Mouse (Mus musculus): ENCODE results near the gene Agap2. TPM values are rescaled to one million over a fixed set of nuclear protein-coding genes. Genes with fewer than 3 reads are reported as not detected.

The Agap2 gene
- polyA plus RNA-seq, 1 experiment: 2.2 TPM

DNA sequence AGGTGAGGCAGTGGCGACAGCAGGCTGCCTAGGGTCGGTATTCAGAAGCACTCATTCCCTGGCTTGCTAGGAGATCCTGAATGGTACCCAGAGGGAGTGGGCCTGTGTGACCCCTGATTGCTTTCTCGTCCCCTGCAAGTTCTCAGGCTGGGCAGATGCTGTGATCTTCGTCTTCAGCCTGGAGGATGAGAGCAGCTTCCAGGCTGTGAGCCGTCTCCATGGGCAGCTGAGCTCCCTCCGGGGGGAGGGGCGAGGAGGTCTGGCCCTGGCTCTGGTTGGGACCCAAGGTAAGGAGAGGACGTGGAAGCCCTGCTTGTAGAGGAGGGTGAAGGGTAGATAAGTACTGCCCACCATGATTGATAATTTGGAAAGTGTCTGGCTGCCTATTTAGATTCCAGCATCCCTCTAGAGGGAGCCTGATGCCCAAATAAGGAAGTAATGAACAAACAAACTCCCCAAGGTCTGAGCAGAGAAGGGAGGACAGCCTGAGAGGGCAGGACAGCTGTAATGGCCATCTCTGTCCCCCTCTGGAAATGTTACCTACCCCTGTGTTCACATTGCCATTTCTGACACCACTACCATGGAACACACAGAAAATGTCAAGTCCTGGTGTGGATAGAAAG is 8.3 kb downstream of the Agap2 start:
- Histone ChIP-seq H3K4me1 (ENCODE audit: control insufficient read depth, insufficient read depth, low read length) (0 out of 2 replicates have a peak, but pooled peaks cover under 1% of the 10 kb centered on the region), H3K27ac (ENCODE audit: insufficient read depth, low read depth, low read length) (no peak overlapping the region), H3K4me3 (ENCODE audit: insufficient read depth, low read depth, low read length) (no peak overlapping the region), H3K27me3 (replicated peaks; ENCODE audit: control insufficient read depth, insufficient read depth, low read length) (peaks cover 5% of the 10 kb centered on the region), H3K36me3 (ENCODE audit: control insufficient read depth, insufficient read depth, low read length) (no peaks in the 10 kb centered on the region)
- TF ChIP-seq CTCF (conservative IDR thresholded peaks at IDR 0.05; ENCODE audit: insufficient read depth, insufficient read length, low read depth, low read length) (no peak), POLR2A (IDR thresholded peaks at IDR 0.05; ENCODE audit: low read depth, low read length) (no peak)
- DNase-seq: no peak
- 46% methylated on average over 8 of the region's 8 CpGs for WGBS

DNA sequence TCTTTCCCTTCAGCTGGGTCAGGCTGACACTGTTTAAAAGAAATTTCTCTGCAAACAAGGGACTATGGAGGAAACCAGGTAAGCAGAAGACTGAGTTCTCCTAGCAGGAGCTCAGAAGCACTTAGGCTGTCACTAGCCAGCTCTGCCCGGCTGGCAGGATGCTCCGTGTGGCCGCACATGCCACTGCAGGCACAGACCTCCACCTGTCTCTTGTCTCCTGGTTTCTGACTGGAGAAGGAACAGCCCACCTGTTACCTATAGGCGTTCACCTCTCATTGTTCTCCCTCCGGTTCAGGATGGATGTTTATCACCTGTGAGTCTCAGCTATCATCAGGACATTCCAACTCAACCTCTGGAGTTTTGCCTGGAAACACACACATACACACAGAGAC is 8.8 kb downstream of the Agap2 start:
- 40% methylated on average over 5 of the region's 5 CpGs for WGBS

DNA sequence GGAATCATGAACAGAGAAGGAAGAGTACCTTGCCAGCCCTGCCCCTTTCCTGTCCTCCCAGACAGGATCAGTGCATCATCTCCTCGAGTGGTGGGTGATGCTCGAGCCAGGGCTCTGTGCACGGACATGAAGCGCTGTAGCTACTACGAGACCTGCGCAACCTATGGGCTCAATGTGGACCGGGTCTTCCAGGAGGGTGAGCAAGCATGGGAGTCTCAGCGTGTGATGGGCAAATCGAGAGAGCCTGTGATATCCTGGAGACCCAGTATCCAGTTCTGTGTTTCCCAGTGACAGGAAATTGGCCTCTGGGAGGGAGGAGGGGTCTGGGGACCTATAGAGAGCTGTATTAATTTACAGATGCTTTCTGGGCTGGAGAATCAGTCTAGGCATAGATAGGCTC is 10.0 kb downstream of the Agap2 start:
- no peak overlapping the region for H3K27ac ChIP-seq (ENCODE audit: insufficient read depth, low read depth, low read length)
- no peak overlapping the region for H3K4me3 ChIP-seq (ENCODE audit: insufficient read depth, low read depth, low read length)
- H3K4me1 ChIP-seq (ENCODE audit: control insufficient read depth, insufficient read depth, low read length): no peaks in the 10 kb centered on the region
- H3K36me3 ChIP-seq (ENCODE audit: control insufficient read depth, insufficient read depth, low read length): no peaks in the 10 kb centered on the region
- no peak for TF ChIP-seq CTCF (conservative IDR thresholded peaks at IDR 0.05; ENCODE audit: insufficient read depth, insufficient read length, low read depth, low read length)
- no peak for TF ChIP-seq POLR2A (IDR thresholded peaks at IDR 0.05; ENCODE audit: low read depth, low read length)
- no peak for DNase-seq
- 77% methylated on average over 9 of the region's 9 CpGs for WGBS
- H3K27me3 ChIP-seq (replicated peaks; ENCODE audit: control insufficient read depth, insufficient read depth, low read length): peaks cover 1% of the 10 kb centered on the region; the same call in 1 of the 2 replicates

More for the DNA sequence above, 8.8 kb downstream of the Agap2 start:
- TF ChIP-seq POLR2A (IDR thresholded peaks at IDR 0.05; ENCODE audit: low read depth, low read length): no peak
- TF ChIP-seq CTCF (conservative IDR thresholded peaks at IDR 0.05; ENCODE audit: insufficient read depth, insufficient read length, low read depth, low read length): no peak
- Histone ChIP-seq H3K4me1 (ENCODE audit: control insufficient read depth, insufficient read depth, low read length) (no peaks in the 10 kb centered on the region), H3K4me3 (ENCODE audit: insufficient read depth, low read depth, low read length) (no peak overlapping the region), H3K27me3 (replicated peaks; ENCODE audit: control insufficient read depth, insufficient read depth, low read length) (peaks cover 5% of the 10 kb centered on the region), H3K27ac (ENCODE audit: insufficient read depth, low read depth, low read length) (no peak overlapping the region), H3K36me3 (ENCODE audit: control insufficient read depth, insufficient read depth, low read length) (no peaks in the 10 kb centered on the region)
- DNase-seq: no peak

DNA sequence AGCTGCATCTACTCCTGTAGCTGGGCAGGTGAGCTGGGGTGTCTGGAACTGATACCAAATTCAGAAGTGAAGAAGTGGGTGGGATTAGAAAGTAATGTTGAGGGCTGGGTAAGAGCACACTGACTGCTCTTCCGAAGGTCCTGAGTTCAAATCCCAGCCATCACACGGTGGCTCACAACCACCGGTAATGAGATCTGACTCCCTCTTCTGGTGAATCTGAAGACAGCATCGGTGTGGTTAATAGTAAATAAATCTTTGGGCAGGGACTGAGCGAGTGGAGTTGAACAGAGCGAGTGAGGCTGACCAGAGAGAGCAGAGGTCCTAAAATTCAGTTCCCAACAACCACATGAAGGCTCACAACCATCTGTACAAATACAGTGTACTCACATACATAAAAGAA is 10.5 kb downstream of the Agap2 start:
- H3K4me1 ChIP-seq (ENCODE audit: control insufficient read depth, insufficient read depth, low read length): no peaks in the 10 kb centered on the region
- H3K27me3 ChIP-seq (replicated peaks; ENCODE audit: control insufficient read depth, insufficient read depth, low read length): 0 out of 2 replicates have a peak, but pooled peaks cover 1% of the 10 kb centered on the region
- H3K27ac ChIP-seq (ENCODE audit: insufficient read depth, low read depth, low read length): no peak overlapping the region
- H3K36me3 ChIP-seq (ENCODE audit: control insufficient read depth, insufficient read depth, low read length): no peaks in the 10 kb centered on the region
- no peak for DNase-seq
- H3K4me3 ChIP-seq (ENCODE audit: insufficient read depth, low read depth, low read length): no peak overlapping the region
- TF ChIP-seq CTCF (conservative IDR thresholded peaks at IDR 0.05; ENCODE audit: insufficient read depth, insufficient read length, low read depth, low read length) (no peak), POLR2A (IDR thresholded peaks at IDR 0.05; ENCODE audit: low read depth, low read length) (no peak)
- WGBS: 56% methylated on average over 6 of the region's 6 CpGs

DNA sequence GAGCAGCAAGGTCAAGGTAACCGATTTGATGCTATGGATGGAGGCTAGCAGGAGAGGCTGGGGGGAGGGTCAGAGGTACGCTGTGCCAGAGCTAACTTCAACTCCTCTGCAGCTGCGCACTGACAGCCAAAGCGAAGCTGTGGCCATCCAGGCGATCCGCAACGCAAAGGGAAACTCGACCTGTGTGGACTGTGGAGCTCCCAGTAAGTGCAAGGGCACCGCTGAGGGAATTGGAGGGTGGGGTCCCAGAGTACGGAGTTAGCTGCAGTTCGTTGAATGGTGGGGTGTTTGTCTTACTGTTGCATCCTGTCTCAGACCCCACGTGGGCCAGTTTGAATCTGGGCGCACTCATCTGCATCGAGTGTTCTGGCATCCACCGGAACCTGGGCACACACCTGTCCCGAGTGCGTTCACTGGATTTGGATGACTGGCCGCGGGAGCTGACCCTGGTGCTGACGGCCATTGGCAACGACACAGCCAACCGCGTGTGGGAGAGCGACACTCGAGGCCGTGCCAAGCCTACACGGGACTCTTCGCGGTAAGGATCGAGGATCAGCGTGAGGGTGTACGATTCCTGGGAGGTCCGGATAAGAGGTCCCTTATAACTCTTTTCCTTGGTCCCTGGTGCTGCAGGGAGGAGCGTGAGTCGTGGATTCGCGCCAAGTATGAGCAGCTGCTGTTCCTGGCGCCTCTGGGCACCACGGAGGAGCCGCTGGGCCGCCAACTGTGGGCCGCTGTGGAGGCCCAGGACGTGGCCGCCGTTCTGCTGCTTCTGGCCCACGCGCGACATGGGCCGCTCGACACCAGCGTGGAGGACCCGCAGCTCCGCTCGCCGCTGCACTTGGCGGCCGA is 15.7 kb downstream of the Agap2 start:
- H3K27ac ChIP-seq (ENCODE audit: insufficient read depth, low read depth, low read length): no peak overlapping the region
- H3K36me3 ChIP-seq (ENCODE audit: control insufficient read depth, insufficient read depth, low read length): no peaks in the 10 kb centered on the region
- H3K27me3 ChIP-seq (replicated peaks; ENCODE audit: control insufficient read depth, insufficient read depth, low read length): no peaks in the 10 kb centered on the region
- TF ChIP-seq POLR2A (IDR thresholded peaks at IDR 0.05; ENCODE audit: low read depth, low read length) (no peak), CTCF (conservative IDR thresholded peaks at IDR 0.05; ENCODE audit: insufficient read depth, insufficient read length, low read depth, low read length) (no peak)
- DNase-seq: peak; percentile 86
- H3K4me1 ChIP-seq (ENCODE audit: control insufficient read depth, insufficient read depth, low read length): no peaks in the 10 kb centered on the region; the same call in 1 of the 2 replicates
- 7% methylated on average over 57 of the region's 57 CpGs for WGBS
- H3K4me3 ChIP-seq (ENCODE audit: insufficient read depth, low read depth, low read length): no peak overlapping the region

DNA sequence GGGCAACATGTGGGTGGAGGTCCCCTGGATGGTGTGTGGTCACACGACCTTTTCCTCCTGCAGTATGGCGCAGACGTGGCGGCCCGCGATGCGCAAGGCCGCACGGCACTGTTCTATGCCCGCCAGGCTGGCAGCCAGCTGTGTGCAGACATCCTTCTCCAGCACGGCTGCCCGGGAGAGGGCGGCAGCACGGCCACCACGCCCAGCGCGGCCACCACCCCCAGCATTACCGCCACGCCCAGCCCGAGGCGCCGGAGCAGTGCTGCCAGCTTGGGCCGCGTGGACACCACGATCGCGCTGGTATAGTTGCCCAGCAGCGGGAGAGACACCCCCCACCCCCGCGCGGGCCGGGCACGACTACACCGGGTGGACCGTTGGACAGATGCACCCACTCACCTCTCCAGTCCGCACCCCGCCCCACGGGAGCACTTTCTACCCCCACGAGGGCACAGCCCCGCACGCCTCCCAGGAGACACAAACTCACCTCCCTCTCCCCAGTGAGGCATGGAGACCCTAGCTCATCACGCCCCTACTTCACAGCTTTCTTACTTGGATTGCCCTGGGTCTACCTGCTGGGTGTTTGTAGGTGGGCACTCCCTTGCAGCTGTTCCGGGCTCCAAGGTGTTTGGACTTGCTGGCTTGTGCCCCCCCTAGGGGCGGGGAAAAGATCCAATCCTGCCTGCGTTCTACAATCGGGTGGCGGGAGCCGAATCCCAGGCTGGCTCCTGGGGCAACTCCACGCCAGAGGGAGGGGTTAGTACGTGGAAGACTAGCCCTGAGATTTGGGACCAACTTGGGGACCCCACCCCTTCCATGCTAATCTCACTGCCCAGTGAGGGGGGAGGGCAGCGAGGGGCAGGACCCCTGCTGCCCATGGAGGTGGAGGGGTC is 16.7 kb downstream of the Agap2 start:
- Histone ChIP-seq H3K27me3 (replicated peaks; ENCODE audit: control insufficient read depth, insufficient read depth, low read length) (no peaks in the 10 kb centered on the region), H3K27ac (ENCODE audit: insufficient read depth, low read depth, low read length) (no peak overlapping the region), H3K36me3 (ENCODE audit: control insufficient read depth, insufficient read depth, low read length) (no peaks in the 10 kb centered on the region), H3K4me3 (ENCODE audit: insufficient read depth, low read depth, low read length) (no peak overlapping the region), H3K4me1 (ENCODE audit: control insufficient read depth, insufficient read depth, low read length) (no peaks in the 10 kb centered on the region; the same call in 1 of the 2 replicates)
- TF ChIP-seq POLR2A (IDR thresholded peaks at IDR 0.05; ENCODE audit: low read depth, low read length): no peak
- TF ChIP-seq CTCF (conservative IDR thresholded peaks at IDR 0.05; ENCODE audit: insufficient read depth, insufficient read length, low read depth, low read length): 0 out of 2 replicates have a peak, but pooled peaks have one; percentile 1
- peak; percentile 57 for DNase-seq
- WGBS: 16% methylated on average over 51 of the region's 51 CpGs

Data from kidney, adult 2 months (tissue).